Mouse (Mus musculus) intestine, embryonic 16.5 days (tissue): ENCODE measurements around the gene Hinfp. TPM values are rescaled to one million over a fixed set of nuclear protein-coding genes. Genes with fewer than 3 reads are reported as not detected.
A peak's percentile ranks its signal among the peaks of the same experiment; 100 is the strongest.

Experiments used
- ATAC-seq: fragments of 200-750 bp; cut with Nextera tagmentation; 2 replicates; pipeline ENCODE4 v1.8.0; 2017; ENCODE audit warnings: moderate TSS enrichment, moderate library complexity
- H3K27ac ChIP-seq: fragments of 300-500 bp; sonication (generic); 2 replicates; pipeline ENCODE4 v1.5.1; 2014; ENCODE audit warnings: mild to moderate bottlenecking, low read length
- H3K27me3 ChIP-seq: fragments of 300-500 bp; sonication (generic); replicated peaks from 2 replicates; pipeline ENCODE4 v1.6.1; 2014; ENCODE audit warnings: low read length, control low read depth, mixed read lengths; ENCODE audit not compliant: control insufficient read depth, insufficient read depth
- H3K36me3 ChIP-seq: fragments of 300-500 bp; sonication (generic); 2 replicates; pipeline ENCODE4 v1.6.1; 2014; ENCODE audit warnings: low read length, control low read depth; ENCODE audit not compliant: control insufficient read depth, insufficient read depth
- H3K4me1 ChIP-seq: fragments of 300-500 bp; sonication (generic); 2 replicates; pipeline ENCODE4 v1.6.1; 2014; ENCODE audit warnings: low read length, control low read depth, mixed read lengths; ENCODE audit not compliant: control insufficient read depth, insufficient read depth
- H3K4me2 ChIP-seq: fragments of 300-500 bp; sonication (generic); 2 replicates; pipeline ENCODE4 v1.6.1; 2014; ENCODE audit warnings: low read depth, low read length, control low read depth
- H3K4me3 ChIP-seq: fragments of 300-500 bp; sonication (generic); 2 replicates; pipeline ENCODE4 v1.5.1; 2014; ENCODE audit warnings: mild to moderate bottlenecking, low read length
- H3K9ac ChIP-seq: fragments of 300-500 bp; sonication (generic); 2 replicates; pipeline ENCODE4 v1.6.1; 2014; ENCODE audit warnings: low read depth, low read length
- H3K9me3 ChIP-seq: fragments of 300-500 bp; sonication (generic); 2 replicates; pipeline ENCODE4 v1.6.1; 2016; ENCODE audit warnings: low read length, control low read depth; ENCODE audit not compliant: control insufficient read depth
- WGBS: fragments of 180-500 bp; shearing (Covaris S2); extraction: QIAGEN DNeasy Blood & Tissue Kit; methylation state at CpG from one replicate; pipeline ENCODE4 v1.1.7; 2014; 5-methylcytosine and 5-hydroxymethylcytosine counted together
- polyA plus RNA-seq: library from polyadenylated mRNA; unstranded; fragments of >200 nt; fragmentation: Nextera tagmentation; extraction: Ambion mirVana; gene quantifications from 2 replicates; pipeline ENCODE4 v1.2.1, GENCODE M21; 2015

The Hinfp gene
- polyA plus RNA-seq, 1 experiment from 2014 or later, result 19.4 TPM

- Histone ChIP-seq H3K4me1 (peaks cover 15% of the 10 kb centered on the region), H3K4me2 (peak overlapping the region; percentile 77), H3K9me3 (no peaks in the 10 kb centered on the region), H3K27me3 (no peaks in the 10 kb centered on the region), H3K36me3 (peaks cover 29% of the 10 kb centered on the region), H3K4me3 (peak overlapping the region; percentile 87), H3K27ac (peak overlapping the region; percentile 96), H3K9ac (peak overlapping the region; percentile 92)
- under 1% methylated on average over 50 of the region's 50 CpGs for WGBS
- ATAC-seq, result no peak
These were observed 30.0 kb upstream of the Hinfp start for GRCm38 (mm10) chr9:44335331-44336092.

- H3K9ac ChIP-seq, result peak within 1 kb of the TSS; percentile 92
- H3K4me1 ChIP-seq, result peaks cover 15% of the 10 kb centered on the region
- peak; percentile 95 for ATAC-seq
- H3K4me2 ChIP-seq, result peak within 1 kb of the TSS; percentile 77
- H3K27me3 ChIP-seq, result no peaks in the 10 kb centered on the region
- H3K9me3 ChIP-seq, result no peaks in the 10 kb centered on the region
- under 1% methylated on average over 91 of the region's 91 CpGs for WGBS
- H3K36me3 ChIP-seq, result peaks cover 28% of the 10 kb centered on the region
- peak within 1 kb of the TSS; percentile 87 for H3K4me3 ChIP-seq
- H3K27ac ChIP-seq, result peak within 1 kb of the TSS; percentile 96
These were observed 29.2 kb upstream of the Hinfp start, which contains the start of gene H2afx for GRCm38 (mm10) chr9:44334396-44335330. Gene H2afx, plus strand, starts transcription at chr9:44334694.

DNA sequence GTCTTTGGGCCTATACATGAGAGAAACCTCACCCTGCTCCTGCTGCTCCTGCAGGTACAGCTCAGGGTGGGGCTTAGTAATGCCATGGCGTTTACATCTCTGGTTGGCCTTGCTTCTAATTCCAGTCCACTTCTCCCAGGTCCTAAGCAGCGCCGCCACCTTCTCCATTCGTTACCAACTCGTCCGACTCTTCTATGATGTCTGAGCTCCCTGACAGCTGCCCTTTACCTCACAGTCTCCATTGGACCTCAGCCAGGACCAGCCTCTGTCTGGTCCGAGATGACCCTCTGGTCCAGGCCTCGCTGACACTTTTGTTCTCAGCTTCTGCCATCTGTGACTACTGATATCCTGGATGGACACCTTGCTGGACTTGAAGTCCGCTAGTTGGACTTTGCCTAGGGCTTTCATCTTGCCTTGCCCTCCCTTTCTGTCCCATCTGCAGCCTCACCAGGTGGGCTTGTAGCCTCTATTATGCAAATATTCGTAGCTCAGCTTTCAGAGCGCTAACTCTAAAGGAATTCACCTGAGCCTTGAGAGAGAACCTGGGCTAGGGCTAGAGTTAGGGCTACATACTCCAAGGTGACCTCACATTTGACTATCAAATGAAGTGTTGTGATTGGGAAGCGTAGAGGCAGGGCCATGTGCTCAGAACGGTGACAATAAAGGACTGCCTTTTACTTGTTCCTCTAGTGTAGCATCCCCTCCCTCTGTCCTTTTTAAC, 27.6 kb upstream of the Hinfp start:
- Histone ChIP-seq H3K9me3 (no peaks in the 10 kb centered on the region), H3K4me2 (no peak overlapping the region), H3K36me3 (peaks cover 22% of the 10 kb centered on the region), H3K4me1 (peaks cover 15% of the 10 kb centered on the region), H3K4me3 (no peak overlapping the region), H3K27me3 (no peaks in the 10 kb centered on the region), H3K27ac (no peak overlapping the region; the same call in 1 of the 2 replicates), H3K9ac (no peak overlapping the region)
- no peak for ATAC-seq
- 96% methylated on average over 13 of the region's 13 CpGs for WGBS

DNA sequence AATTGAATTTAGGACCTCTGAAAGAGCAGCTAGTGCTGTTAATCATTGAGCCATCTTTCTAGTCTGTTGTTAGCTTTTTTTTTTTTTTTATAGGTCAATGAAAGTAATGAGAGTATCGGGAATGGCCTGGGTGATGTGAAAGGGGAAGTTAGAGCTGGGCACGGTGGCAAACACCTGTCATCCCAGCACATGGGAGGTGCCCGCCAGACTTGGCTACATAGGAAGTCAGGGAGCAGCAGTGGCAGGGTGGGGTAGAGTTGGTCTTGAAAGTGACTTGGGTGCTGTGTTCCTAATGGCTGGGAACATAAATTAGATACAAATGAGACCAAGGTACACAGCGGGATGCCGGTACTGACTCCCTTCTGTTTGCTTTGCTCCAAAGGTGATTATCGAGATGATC, 25.3 kb upstream of the Hinfp start:
- Histone ChIP-seq H3K4me3 (no peak overlapping the region), H3K27me3 (no peaks in the 10 kb centered on the region), H3K4me1 (peaks cover 9% of the 10 kb centered on the region), H3K9me3 (no peaks in the 10 kb centered on the region), H3K4me2 (no peak overlapping the region), H3K27ac (no peak overlapping the region), H3K36me3 (peaks cover 22% of the 10 kb centered on the region), H3K9ac (no peak overlapping the region)
- ATAC-seq, result no peak
- WGBS, result 87% methylated on average over 6 of the region's 6 CpGs

GRCm38 (mm10) chr9:44327926-44328325, 22.5 kb upstream of the Hinfp start:
- peaks cover 13% of the 10 kb centered on the region for H3K36me3 ChIP-seq
- ATAC-seq, result no peak
- H3K9me3 ChIP-seq, result no peaks in the 10 kb centered on the region
- H3K4me3 ChIP-seq, result peak overlapping the region; percentile 81
- H3K27ac ChIP-seq, result no peak overlapping the region
- WGBS, result 87% methylated on average over 5 of the region's 5 CpGs
- peaks cover 10% of the 10 kb centered on the region for H3K4me1 ChIP-seq
- 0 out of 2 replicates have a peak overlapping the region, but pooled peaks have one; percentile 91 for H3K9ac ChIP-seq
- H3K4me2 ChIP-seq, result peak overlapping the region; percentile 81
- no peaks in the 10 kb centered on the region for H3K27me3 ChIP-seq

GRCm38 (mm10) chr9:44327064-44327711, 21.7 kb upstream of the Hinfp start:
- Histone ChIP-seq H3K36me3 (peaks cover 7% of the 10 kb centered on the region; the same call in 1 of the 2 replicates), H3K27ac (peak overlapping the region; percentile 96), H3K27me3 (no peaks in the 10 kb centered on the region), H3K4me3 (peak overlapping the region; percentile 81), H3K9ac (peak overlapping the region; percentile 91), H3K9me3 (no peaks in the 10 kb centered on the region), H3K4me2 (peak overlapping the region; percentile 81), H3K4me1 (peaks cover 10% of the 10 kb centered on the region)
- WGBS, result 1% methylated on average over 22 of the region's 22 CpGs
- peak; percentile 51 for ATAC-seq

GRCm38 (mm10) chr9:44326371-44327063, 21.0 kb upstream of the Hinfp start:
- peak overlapping the region; percentile 96 for H3K27ac ChIP-seq
- H3K36me3 ChIP-seq, result peaks cover 2% of the 10 kb centered on the region; the same call in 1 of the 2 replicates
- ATAC-seq, result peak; percentile 94
- H3K27me3 ChIP-seq, result no peaks in the 10 kb centered on the region
- H3K4me2 ChIP-seq, result peak overlapping the region; percentile 81
- peak overlapping the region; percentile 81 for H3K4me3 ChIP-seq
- H3K9ac ChIP-seq, result peak overlapping the region; percentile 91
- peaks cover 10% of the 10 kb centered on the region for H3K4me1 ChIP-seq
- under 1% methylated on average over 38 of the region's 38 CpGs for WGBS
- no peaks in the 10 kb centered on the region for H3K9me3 ChIP-seq

GRCm38 (mm10) chr9:44325768-44326370, 20.4 kb upstream of the Hinfp start, which contains the start of gene Dpagt1:
Gene Dpagt1, plus strand, starts transcription at chr9:44326019.
- Histone ChIP-seq H3K27ac (peak within 1 kb of the TSS; percentile 96), H3K36me3 (no peaks in the 10 kb centered on the region), H3K9me3 (no peaks in the 10 kb centered on the region), H3K4me1 (peaks cover 11% of the 10 kb centered on the region), H3K9ac (peak within 1 kb of the TSS; percentile 91), H3K4me2 (peak within 1 kb of the TSS; percentile 81), H3K27me3 (no peaks in the 10 kb centered on the region), H3K4me3 (peak within 1 kb of the TSS; percentile 81)
- WGBS, result 2% methylated on average over 12 of the region's 12 CpGs
- ATAC-seq, result peak; percentile 53
